Mouse (Mus musculus) Muller cell, postnatal 12 days (primary cell): ENCODE data around the gene Map2k4.

Source experiments
- DNase-seq: peaks from one replicate; pipeline ENCODE4 v3.0.0-alpha.2; 2015; ENCODE audit errors: inconsistent ontology term

Gene Map2k4

DNA sequence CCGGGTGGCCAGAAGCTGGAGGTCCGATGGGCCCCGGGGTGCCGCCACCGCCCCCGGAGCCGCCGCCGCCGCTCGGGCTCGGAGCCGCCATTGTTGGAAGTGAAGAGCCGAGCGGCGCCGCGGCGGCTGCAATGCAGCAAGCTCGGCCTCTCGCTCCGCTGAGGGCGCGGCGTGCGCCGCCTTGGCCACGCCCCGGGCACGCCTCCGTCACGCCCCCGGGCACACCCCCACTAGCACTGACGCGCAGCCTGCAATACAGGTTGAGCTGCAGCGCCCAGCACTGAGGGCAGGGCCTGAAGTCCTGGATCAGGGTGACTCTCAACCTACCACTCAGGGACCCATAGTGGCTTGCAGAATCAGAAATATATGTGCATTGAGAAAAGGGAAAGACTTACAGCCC lies at the start of gene Map2k4:
Gene Map2k4 (minus strand): TSS at position 144 of the 400 bp plus-strand sequence.
- peak; percentile 95 for DNase-seq

DNA sequence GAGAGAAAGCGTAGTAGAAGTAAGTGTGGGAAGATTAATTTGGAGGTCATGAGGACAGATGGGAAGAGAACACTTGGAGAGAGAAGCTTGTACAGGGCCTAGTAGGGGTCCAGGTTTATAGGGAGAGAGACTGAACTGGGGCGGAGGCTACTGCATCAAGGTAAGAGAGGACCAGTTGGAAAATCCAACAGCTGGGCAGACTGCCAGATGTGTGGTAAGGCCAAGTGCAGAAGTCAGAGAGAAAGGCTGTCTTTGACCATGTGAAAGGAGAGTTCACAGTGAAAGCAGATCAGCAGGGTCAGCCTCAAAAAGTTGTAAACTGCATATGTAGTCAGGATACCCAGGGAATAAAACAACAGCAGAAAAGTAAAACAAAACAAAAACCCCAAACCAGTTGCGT lies 36.5 kb upstream of the Map2k4 start:
- no peak for DNase-seq

DNA sequence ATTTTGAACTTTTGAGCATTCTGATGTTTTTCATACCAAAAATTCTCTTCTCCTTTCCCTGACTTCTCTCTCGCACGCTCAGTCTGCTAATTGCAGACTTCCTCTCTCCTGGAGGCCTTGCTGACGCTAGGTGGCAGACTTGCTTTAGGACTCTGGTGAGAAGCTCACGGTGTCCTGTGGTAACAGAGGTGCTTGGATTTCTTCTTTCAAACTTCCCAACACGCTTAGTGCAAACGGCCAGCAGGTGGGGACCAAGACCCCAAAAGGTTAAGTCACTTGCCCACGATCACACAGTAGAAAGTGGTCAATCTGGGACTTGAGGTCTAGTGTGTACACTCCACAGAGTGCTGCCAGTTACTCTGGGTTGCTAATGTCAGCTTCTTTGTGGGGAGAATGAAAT lies 32.8 kb upstream of the Map2k4 start:
- DNase-seq: peak; percentile 32

DNA sequence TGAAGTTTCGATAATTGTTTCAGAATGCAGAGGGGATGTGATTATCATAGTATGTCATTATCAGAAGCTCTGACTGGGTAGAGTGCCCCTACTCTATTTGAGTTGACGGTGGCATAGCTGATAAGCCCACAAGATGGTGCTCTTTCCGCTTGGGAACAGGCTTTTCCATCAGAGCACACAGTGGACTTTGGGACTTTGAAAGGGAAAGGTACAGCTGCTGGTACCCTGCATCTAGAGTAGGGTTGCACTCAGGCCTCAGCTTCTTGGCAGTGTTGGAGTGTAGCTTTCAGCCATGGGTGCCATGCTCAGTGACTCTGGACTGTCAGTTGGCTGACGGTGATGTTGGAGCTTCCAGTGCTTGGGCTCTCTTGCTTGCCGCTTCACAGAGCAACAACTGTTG lies 32.2 kb upstream of the Map2k4 start:
- no peak for DNase-seq

DNA sequence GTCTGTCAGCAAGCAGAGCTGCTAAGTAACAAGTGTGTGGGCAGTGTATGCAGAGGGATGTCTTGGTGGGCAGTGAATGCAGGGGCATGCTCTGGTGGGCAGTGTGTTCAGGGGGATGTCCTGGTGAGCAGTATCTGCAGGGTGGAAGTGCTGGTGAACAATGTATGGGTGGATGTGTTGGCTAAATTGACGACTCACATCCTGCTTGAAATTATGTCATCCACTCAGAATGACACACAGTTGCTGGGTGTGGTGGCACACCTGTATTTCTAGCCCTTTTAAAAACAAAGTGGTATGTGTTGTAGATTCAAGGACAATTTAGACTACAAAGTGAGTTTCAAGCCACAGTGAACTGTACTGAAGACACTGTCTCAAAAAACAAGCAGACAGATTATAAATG lies 30.1 kb upstream of the Map2k4 start:
- DNase-seq: no peak

DNA sequence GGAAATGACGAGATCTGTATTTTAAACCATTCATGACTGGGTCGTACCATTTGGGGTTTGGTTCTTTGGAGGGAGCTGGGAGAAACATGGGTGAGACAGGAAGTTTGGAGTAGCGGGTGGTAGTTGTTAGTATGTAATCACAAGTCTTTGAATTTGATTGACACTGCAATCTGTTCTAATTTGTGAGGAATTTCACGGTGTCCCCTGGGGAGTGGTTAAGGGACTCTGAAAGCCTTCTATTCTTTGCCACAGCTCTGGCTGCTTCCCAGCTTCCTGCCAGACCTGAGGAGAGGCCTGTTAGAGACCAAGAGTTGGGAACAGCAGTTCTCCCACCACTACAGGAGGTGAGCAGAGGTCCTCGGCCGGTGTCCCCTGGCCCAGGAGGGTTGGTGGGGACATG lies 28.1 kb upstream of the Map2k4 start:
- DNase-seq: peak; percentile 36

DNA sequence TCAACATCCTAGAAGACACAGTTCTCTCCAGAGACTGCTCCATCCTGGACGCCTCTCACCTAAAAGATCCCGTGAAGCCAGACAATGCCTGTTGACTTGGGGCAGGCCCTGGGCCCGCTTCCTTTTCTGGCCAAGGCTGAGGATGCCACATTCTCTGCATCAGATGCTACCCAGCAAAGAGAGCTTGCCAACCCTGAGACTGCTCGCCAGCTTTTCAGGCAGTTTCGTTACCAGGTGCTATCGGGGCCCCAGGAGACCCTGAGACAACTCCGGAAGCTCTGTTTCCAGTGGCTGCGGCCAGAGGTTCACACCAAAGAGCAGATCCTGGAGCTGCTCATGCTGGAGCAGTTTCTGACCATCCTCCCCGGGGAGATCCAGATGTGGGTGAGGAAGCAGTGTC lies 26.3 kb upstream of the Map2k4 start:
- no peak for DNase-seq

DNA sequence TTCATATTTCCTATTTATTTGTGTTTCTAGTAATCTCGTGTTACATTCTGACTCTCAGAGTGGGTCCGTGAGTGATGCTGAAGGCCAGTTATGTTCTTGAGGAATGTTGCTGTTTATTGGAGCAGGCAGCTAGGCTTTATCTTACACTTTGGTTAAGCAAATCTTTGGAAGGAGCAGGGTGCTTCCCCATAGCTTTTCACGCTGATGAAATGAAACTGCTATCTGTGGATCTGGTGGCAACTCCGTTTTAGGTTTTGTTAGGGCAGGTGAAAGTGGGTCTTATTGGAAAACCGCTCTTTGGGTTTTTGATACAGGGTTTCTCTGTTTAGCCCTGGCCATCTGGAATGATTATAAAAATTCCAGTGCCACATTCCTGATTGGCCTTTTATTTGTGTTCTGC lies 24.0 kb upstream of the Map2k4 start:
- peak; percentile 61 for DNase-seq

DNA sequence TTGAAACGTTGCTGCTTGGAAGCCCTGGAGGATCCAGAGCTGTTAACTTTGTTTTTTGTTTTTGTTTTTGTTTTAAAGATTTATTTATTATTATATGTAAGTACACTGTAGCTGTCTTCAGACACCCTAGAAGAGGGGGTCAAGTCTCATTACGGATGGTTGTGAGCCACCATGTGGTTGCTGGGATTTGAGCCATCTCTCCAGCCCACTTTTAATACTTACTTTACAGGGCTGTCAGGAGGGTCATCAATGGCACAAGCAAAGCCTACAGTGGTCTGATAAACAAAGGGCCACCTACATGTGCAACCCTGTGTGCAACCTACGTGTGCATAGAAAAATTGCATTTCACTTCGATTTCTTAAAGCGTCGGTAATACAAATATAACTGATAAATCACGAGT lies 19.5 kb upstream of the Map2k4 start:
- no peak for DNase-seq

DNA sequence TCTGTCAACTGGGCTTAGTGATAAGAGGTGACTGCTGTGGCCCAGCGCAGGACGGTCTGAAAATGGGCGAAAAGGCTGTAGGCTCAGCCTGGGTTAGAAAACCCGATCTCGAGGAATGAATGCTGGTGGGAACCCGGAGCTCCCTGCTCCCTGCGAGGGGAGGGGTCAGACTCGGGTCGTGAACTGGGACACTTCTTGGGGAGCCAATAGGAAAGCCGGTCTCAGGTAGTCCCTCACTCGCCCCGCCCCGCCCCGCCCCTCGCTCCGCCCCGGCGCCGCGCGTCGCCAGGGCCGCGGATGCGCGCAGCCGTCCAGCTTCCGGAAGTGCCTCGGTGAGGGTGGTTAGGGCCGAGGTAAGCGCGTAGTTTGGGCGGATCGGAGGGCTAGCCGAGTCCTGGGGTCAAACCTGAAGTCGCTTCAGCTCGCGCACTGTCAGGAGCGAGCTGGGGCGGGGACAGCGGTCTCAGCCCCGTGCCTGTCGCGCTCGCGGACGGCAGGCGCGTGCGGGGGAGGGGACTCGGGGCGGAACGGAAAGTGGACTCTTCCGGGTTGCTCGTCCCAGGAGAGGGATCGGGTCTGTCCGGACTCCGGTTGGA lies 18.9 kb upstream of the Map2k4 start, which contains the start of gene Zkscan6:
Gene Zkscan6 (plus strand): TSS at position 267 of the 596 bp plus-strand sequence.
- DNase-seq: peak; percentile 98

DNA sequence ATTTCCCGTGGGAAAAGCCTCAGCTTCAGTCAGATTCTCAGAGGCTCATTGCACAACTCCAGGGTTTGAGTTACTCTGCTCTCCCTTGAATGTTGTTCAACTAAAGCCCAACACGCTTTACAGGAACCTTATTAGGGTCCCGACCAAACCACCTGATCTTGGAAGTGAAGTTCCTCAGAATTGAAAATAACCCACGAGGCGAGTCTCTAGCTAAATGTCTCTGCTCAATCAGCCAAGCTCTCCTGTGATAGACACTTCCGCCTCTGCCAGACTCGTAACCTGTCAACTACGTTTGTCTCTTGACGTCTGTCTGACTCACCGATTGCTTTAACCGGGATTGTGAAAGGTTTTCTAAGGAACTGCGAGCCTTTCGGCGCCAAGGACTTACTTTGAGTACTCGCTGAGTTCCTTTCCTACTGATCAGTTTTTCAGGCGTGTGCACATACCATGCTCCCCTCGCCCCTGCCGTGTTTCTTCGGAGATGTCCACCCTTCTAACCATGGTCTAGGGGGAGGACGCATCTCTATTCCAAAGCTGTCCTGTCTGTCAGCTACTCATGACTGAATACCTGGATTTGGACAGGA lies 18.3 kb upstream of the Map2k4 start:
- DNase-seq: peak; percentile 68

DNA sequence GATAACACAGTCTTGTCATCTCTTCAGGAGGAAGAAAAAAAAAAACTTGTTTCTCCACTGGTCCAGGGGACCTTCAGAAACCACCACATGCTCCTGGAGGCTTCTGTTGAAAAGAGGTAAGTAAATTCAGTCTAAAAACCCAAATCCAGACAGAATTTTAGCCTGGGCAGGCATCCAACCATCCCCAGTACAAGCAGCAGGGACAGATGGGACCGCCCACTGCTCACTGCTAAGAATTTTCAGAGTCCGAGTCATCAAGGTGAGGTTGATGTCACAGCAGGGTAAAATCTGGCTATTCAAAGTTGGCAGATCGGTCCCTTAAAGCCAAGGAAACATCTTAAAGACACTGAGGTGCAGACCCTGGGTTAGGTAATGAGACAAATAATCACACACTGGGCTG lies 13.8 kb upstream of the Map2k4 start:
- DNase-seq: no peak

DNA sequence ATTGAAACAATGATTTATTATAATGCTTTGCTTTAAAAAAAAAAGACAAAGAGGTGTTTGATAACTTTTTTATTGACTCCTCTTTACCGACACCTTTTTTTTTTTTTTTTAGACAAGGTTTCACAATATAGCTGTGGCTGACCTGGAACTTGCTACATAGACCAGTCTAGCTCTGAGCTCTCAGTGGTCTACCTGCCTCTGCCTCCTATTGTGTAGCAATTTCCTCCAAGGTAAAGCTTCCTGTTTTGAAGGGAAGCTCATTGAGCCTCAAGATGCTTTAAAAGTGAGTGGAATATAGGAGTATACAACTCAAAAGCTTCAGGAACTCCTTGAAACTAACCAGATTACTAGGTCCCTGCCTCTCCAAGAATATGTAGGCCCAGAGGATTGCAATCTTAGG lies 7.8 kb upstream of the Map2k4 start:
- DNase-seq: no peak

DNA sequence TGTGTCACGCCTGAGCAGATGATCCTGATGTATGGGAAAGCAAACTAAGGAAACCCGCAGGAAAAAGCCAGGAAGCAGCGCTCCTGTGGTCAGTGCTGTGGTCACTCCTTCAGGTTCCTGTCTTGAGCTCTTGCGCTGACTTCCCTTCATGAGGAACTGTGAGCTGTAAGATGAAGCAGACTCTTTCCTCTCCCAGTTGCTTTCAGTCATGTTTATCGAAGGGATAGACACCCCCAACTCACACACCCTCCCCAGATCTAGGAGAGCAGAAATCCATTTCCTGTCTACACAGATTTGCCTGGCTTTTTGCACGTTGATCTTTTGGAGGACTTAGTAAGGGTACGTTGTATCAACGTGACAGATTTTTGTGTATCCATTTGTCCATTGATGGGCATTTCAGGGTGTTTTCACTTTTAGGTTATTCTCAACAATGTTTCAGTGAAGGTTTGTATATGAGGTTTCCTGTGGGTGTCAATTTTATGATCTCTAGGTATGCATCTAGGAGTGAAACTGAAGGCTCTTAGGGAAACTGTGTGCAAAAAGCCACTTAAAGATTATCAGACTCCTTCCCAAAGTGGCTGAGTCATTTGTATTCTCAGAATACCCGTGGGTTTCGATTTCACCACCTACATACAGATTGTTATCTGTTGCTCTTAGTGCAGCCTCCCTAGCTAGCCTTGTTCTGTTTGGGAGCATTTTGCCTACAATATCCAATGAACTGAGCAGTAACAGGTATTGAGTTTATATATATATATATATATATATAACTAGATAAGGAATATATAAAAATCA lies 6.5 kb upstream of the Map2k4 start:
- no peak for DNase-seq

DNA sequence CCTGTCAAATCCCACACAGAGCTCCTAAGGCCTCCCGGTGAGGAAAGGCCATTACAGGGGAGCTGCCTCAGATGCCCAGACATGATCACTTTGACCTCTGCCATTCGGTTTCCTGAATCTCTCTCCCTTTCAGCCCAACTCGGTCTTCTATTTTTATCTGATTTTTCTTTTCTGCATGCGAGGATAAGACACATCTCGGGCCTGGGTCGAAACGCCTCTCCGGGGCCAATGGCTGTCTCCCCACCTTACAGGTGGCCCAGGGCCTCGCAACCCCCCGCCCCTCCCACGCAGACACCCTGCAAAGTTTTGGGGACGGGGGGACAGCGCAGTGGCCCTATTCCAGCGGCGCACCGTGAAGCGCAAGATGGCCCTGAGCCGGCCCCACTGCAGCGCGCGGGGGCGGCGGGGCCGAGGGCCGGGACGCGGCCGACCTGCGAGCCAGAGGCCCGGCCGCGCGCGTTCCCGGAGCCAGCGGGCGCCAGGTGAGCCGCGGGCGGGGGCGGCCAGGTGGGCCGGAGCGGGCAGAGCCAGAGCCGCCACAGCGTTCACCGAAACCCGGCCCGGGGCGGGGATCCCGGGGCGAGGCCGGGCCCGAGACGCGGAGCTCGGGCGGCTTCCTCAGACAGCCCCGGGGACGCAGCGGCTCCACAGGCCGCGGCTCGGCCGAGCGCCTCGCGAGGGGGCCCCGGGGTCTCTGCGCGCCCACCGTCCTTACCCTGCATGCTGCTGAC lies 511 bp downstream of the Map2k4 start:
- DNase-seq: peak; percentile 57

DNA sequence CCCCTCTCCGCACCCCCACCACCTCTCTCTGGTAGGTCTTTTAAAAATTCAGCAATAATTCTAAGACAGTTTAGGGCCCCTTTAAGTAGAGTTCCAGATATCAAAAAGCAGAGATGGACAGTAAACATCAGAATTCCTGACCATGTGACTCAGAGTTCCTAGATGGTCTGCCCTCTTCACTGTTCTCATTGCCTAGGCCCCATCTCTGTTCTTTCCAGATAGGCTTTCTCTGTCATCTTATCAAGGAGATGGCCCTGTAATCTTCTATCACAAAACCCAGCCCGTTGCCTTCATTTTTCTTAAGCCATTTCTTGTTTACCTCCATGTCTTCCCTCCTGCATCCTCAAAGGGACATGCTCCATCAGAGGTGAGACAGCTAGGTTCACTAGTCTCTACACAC lies 1.9 kb downstream of the Map2k4 start:
- DNase-seq: no peak

DNA sequence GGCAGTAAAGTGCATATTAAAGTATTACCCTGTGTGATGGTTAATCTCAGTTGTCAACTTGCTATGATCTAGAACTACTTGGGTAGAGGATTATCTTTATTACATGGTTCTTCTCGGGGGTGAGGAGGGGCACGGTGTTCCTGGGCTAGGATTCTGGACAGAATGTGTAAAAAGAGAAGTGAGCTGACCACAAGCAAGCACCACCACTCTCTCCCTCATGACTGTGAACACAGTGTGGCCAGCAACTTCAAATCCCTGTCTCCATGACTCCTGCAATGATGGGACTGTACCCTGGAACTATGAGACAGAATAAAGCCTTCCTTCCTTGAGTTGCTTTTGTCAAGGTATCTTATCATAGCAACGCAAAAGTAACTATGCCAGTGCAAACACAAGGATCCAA lies 6.5 kb downstream of the Map2k4 start:
- no peak for DNase-seq

DNA sequence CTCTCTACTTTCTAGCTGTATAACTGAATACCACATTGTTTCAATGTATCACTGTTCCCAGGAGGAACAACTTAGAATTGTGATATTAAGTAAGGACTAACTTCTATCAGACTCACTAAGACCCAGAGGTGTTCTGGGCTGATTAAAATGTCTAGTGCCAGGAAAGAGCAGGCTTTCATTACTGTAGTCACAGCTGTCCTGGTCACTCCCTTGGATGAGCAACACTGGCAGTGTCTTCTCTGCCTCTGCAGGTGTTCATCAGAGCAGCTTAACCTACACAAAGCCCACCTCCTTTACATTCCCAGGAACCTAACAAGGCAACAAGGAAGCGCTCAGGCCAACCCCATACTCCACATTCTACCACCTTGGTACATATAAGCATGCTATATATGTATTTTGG lies 8.5 kb downstream of the Map2k4 start:
- no peak for DNase-seq

DNA sequence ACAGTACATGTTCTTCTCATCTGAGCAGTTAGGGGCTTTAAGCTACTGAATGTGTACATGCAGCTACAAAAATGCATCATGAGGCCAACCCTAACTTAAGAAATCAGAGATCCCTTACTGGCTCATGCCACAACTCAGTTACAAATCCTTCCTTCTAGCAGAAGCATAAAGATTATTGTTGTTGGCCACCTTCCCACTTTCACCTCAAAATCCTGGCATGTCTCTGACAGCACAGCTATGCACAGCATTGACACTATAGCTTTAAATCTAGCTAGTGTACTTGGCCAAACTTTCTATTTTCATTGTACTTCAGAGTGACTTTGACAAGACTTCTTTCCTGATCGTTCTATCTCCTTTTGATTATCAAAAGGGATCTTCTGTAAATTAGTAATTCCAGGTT lies 9.0 kb downstream of the Map2k4 start:
- DNase-seq: no peak

DNA sequence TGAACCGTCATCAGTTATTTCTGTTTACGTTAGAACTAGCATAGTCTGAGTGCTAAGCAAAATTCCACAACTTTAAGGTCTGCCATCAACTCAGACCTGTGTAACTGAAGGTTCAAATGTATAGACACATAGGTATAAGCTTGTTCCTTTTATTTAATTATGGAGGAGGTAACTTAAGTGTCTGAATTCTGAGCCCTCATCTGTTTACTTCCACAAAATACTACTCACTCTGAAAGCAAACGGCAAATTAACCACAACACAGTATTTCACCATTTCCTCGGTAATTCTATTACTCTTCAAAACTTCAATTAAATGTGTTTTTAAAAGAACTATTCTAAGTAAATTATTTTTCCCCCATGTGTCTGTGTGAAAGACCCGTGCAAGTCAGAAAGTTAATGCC lies 10.3 kb downstream of the Map2k4 start:
- no peak for DNase-seq

DNA sequence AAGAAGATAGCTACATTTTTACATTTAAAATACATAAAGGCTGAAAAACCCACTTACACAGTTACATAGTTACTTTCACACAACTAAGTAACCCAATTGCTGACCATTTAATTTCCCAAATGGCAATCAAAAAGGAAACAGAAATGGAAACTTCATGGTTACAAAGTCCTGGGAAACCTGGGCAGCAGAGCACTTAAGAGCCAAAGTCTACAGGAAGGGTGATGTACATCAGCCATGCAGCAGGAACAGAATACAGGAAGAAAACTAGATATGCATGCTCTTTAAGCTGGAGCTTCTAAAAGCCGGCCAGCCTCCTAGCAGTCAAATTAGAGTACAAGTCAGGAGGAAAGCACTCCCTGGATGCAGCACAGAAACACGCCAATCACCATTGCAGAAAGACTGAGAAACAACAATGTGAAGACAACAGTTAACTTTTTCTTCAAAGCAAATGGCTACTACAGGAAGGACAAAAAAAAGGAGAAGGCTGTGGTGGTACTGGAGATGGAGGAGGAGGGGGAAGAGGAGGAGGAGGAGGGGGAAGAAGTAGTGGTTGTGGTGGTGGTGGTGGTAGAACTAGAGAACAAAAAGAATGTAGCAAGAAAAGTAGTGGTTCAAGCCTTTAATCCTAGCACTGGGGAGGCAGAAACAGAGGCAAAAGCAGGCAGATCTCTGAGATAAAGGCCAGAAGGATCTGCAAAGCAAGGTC lies 11.0 kb downstream of the Map2k4 start:
- no peak for DNase-seq
